Mouse (Mus musculus): ENCODE results near the gene Kcnma1. TPM values are rescaled to one million over a fixed set of nuclear protein-coding genes. Genes with fewer than 3 reads are reported as not detected.
A peak's percentile ranks its signal among the peaks of the same experiment; 100 is the strongest.

Gene Kcnma1
- polyA plus RNA-seq, 1 experiment: 0.26 TPM

GRCm38 (mm10) chr14:23714396-23715131 is 299.7 kb downstream of the Kcnma1 start:
- H3K4me2 ChIP-seq (ENCODE audit: low read depth): no peak overlapping the region
- no peaks in the 10 kb centered on the region for H3K36me3 ChIP-seq (ENCODE audit: control insufficient read depth, insufficient read depth)
- H3K79me2 ChIP-seq (ENCODE audit: control insufficient read depth, insufficient read depth): no peaks in the 10 kb centered on the region
- H3ac ChIP-seq (ENCODE audit: control insufficient read depth, insufficient read length): no peak overlapping the region
- TF ChIP-seq MYOD1 (IDR thresholded peaks at IDR 0.05; ENCODE audit: control insufficient read depth in 1 of 3, insufficient read length in 2 of 3, low read depth in 2 of 3) (no peak), TCF12 (IDR thresholded peaks at IDR 0.05; ENCODE audit: insufficient read depth, poor library complexity, severe bottlenecking) (no peak), MAX (IDR thresholded peaks at IDR 0.05; ENCODE audit: low read depth) (no peak)
- no peak overlapping the region for H3K4me3 ChIP-seq
- no peaks in the 10 kb centered on the region for H3K27me3 ChIP-seq (ENCODE audit: control insufficient read depth, insufficient read depth, insufficient read length)

GRCm38 (mm10) chr14:23712891-23713290 is 301.4 kb downstream of the Kcnma1 start:
- Histone ChIP-seq H3K27me3 (ENCODE audit: control insufficient read depth, insufficient read depth, insufficient read length) (no peaks in the 10 kb centered on the region), H3ac (ENCODE audit: control insufficient read depth, insufficient read length) (no peak overlapping the region), H3K4me3 (no peak overlapping the region), H3K36me3 (ENCODE audit: control insufficient read depth, insufficient read depth) (no peaks in the 10 kb centered on the region), H3K79me2 (ENCODE audit: control insufficient read depth, insufficient read depth) (no peaks in the 10 kb centered on the region), H3K4me2 (ENCODE audit: low read depth) (no peak overlapping the region)
- TF ChIP-seq TCF12 (IDR thresholded peaks at IDR 0.05; ENCODE audit: insufficient read depth, poor library complexity, severe bottlenecking) (no peak), SRF (IDR thresholded peaks at IDR 0.05; ENCODE audit: control insufficient read depth, insufficient read length, low read depth) (no peak), TCF3 (IDR thresholded peaks at IDR 0.05; ENCODE audit: insufficient read length, low read depth) (no peak), CEBPB (IDR thresholded peaks at IDR 0.05; ENCODE audit: insufficient read depth, poor library complexity, severe bottlenecking) (no peak), MAX (IDR thresholded peaks at IDR 0.05; ENCODE audit: low read depth) (no peak)

DNA sequence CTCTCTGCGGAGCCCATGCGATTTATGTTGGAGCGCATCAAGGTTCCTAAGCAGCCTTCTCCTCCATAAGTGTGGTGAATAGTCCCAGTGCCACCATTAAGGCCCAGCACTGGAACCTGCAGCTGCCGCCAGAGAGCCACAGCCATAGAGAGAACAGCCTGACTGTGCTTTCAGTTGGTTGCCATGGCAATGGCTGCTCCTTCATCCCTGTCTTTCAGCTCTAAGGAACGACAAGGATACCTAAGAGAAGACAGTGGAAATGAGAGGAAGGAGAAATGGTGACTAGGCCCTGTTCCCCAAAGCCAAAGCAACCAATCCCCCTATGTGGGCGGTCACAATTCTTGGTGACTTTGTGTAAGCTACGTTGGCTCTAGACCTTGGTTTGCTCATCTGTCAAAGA is 303.3 kb downstream of the Kcnma1 start:
- Histone ChIP-seq H3K27me3 (ENCODE audit: control insufficient read depth, insufficient read depth, insufficient read length) (no peaks in the 10 kb centered on the region), H3K79me2 (ENCODE audit: control insufficient read depth, insufficient read depth) (no peaks in the 10 kb centered on the region)
- TF ChIP-seq SRF (IDR thresholded peaks at IDR 0.05; ENCODE audit: control insufficient read depth, insufficient read length, low read depth) (no peak), CEBPB (IDR thresholded peaks at IDR 0.05; ENCODE audit: insufficient read depth, poor library complexity, severe bottlenecking) (no peak), MAX (IDR thresholded peaks at IDR 0.05; ENCODE audit: low read depth) (no peak), REST (IDR thresholded peaks at IDR 0.05; ENCODE audit: insufficient read depth, insufficient read length) (no peak), POLR2A (IDR thresholded peaks at IDR 0.05; ENCODE audit: insufficient read length, low read depth) (no peak), MYOG (IDR thresholded peaks at IDR 0.05; ENCODE audit: control insufficient read depth in 1 of 3, insufficient read depth in 1 of 3, insufficient read length in 2 of 3, low read depth in 2 of 3) (no peak), TCF12 (IDR thresholded peaks at IDR 0.05; ENCODE audit: insufficient read depth, poor library complexity, severe bottlenecking) (no peak), USF1 (IDR thresholded peaks at IDR 0.05; ENCODE audit: low read depth) (no peak), POLR2AphosphoS2 (IDR thresholded peaks at IDR 0.05; ENCODE audit: insufficient read length, low read depth) (no peak), MYOD1 (IDR thresholded peaks at IDR 0.05; ENCODE audit: control insufficient read depth in 1 of 3, insufficient read length in 2 of 3, low read depth in 2 of 3) (no peak), E2F4 (IDR thresholded peaks at IDR 0.05; ENCODE audit: insufficient read depth) (no peak), TCF3 (IDR thresholded peaks at IDR 0.05; ENCODE audit: insufficient read length, low read depth) (no peak)

GRCm38 (mm10) chr14:23706837-23707236 is 307.5 kb downstream of the Kcnma1 start:
- no peak overlapping the region for H3ac ChIP-seq (ENCODE audit: control insufficient read depth, insufficient read length)
- peak overlapping the region; percentile 18 for H3K4me2 ChIP-seq (ENCODE audit: low read depth)
- H3K4me3 ChIP-seq: no peak overlapping the region
- no peaks in the 10 kb centered on the region for H3K27me3 ChIP-seq (ENCODE audit: control insufficient read depth, insufficient read depth, insufficient read length)
- TF ChIP-seq MYOG (IDR thresholded peaks at IDR 0.05; ENCODE audit: control insufficient read depth in 1 of 3, insufficient read depth in 1 of 3, insufficient read length in 2 of 3, low read depth in 2 of 3): peak in 2 of 3 experiments; percentile 38 to 41
- peak in 1 of 3 experiments; percentile 54 for TF ChIP-seq MYOD1 (IDR thresholded peaks at IDR 0.05; ENCODE audit: control insufficient read depth in 1 of 3, insufficient read length in 2 of 3, low read depth in 2 of 3)
- no peak for TF ChIP-seq POLR2AphosphoS2 (IDR thresholded peaks at IDR 0.05; ENCODE audit: insufficient read length, low read depth)
- TF ChIP-seq CEBPB (IDR thresholded peaks at IDR 0.05; ENCODE audit: insufficient read depth, poor library complexity, severe bottlenecking): no peak
- TF ChIP-seq REST (IDR thresholded peaks at IDR 0.05; ENCODE audit: insufficient read depth, insufficient read length): no peak
- no peak for TF ChIP-seq SRF (IDR thresholded peaks at IDR 0.05; ENCODE audit: control insufficient read depth, insufficient read length, low read depth)
- no peaks in the 10 kb centered on the region for H3K36me3 ChIP-seq (ENCODE audit: control insufficient read depth, insufficient read depth)
- H3K79me2 ChIP-seq (ENCODE audit: control insufficient read depth, insufficient read depth): no peaks in the 10 kb centered on the region

More for the DNA sequence above, 303.3 kb downstream of the Kcnma1 start:
- H3K4me2 ChIP-seq (ENCODE audit: low read depth): no peak overlapping the region
- no peak overlapping the region for H3ac ChIP-seq (ENCODE audit: control insufficient read depth, insufficient read length)
- H3K36me3 ChIP-seq (ENCODE audit: control insufficient read depth, insufficient read depth): no peaks in the 10 kb centered on the region
- no peak overlapping the region for H3K4me3 ChIP-seq

DNA sequence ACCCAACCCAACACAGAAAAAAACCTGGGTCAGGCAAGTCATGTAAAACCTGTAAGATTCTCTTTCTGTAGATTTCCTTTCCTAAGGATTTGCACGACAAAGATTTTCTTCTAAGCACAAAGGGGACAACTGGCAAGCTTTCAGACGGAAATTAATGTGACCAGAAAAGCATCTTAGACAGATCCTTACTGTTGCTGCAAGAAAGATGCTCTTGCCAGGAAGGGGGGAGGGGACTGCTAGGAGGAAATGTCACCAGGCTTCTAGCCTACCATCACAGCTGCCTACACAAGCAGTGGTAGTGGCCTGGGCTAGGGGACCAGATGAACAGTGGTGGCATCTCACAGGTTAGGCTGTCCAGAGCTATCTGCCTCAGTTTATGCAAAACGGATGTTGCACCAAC is 308.6 kb downstream of the Kcnma1 start:
- no peak overlapping the region for H3K4me3 ChIP-seq
- no peaks in the 10 kb centered on the region for H3K36me3 ChIP-seq (ENCODE audit: control insufficient read depth, insufficient read depth)
- no peak overlapping the region for H3K4me2 ChIP-seq (ENCODE audit: low read depth)
- H3K79me2 ChIP-seq (ENCODE audit: control insufficient read depth, insufficient read depth): no peaks in the 10 kb centered on the region
- TF ChIP-seq REST (IDR thresholded peaks at IDR 0.05; ENCODE audit: insufficient read depth, insufficient read length) (no peak), MAX (IDR thresholded peaks at IDR 0.05; ENCODE audit: low read depth) (no peak), POLR2AphosphoS2 (IDR thresholded peaks at IDR 0.05; ENCODE audit: insufficient read length, low read depth) (no peak), USF1 (IDR thresholded peaks at IDR 0.05; ENCODE audit: low read depth) (no peak), CEBPB (IDR thresholded peaks at IDR 0.05; ENCODE audit: insufficient read depth, poor library complexity, severe bottlenecking) (no peak), TCF12 (IDR thresholded peaks at IDR 0.05; ENCODE audit: insufficient read depth, poor library complexity, severe bottlenecking) (no peak), MYOG (IDR thresholded peaks at IDR 0.05; ENCODE audit: control insufficient read depth in 1 of 3, insufficient read depth in 1 of 3, insufficient read length in 2 of 3, low read depth in 2 of 3) (no peak), TCF3 (IDR thresholded peaks at IDR 0.05; ENCODE audit: insufficient read length, low read depth) (no peak), MYOD1 (IDR thresholded peaks at IDR 0.05; ENCODE audit: control insufficient read depth in 1 of 3, insufficient read length in 2 of 3, low read depth in 2 of 3) (no peak), E2F4 (IDR thresholded peaks at IDR 0.05; ENCODE audit: insufficient read depth) (no peak), SRF (IDR thresholded peaks at IDR 0.05; ENCODE audit: control insufficient read depth, insufficient read length, low read depth) (no peak)
- H3ac ChIP-seq (ENCODE audit: control insufficient read depth, insufficient read length): no peak overlapping the region
- no peaks in the 10 kb centered on the region for H3K27me3 ChIP-seq (ENCODE audit: control insufficient read depth, insufficient read depth, insufficient read length)
